In genomic region chr5:32058481-32059253, GRCm38 (mm10) we compare ENCODE assay signal across 17 mouse cellular contexts.
DNase-seq lines count a peak whose midpoint lies in the region; ATAC-seq and TF ChIP-seq lines count a peak whose summit lies in the region.
"Had no signal": no experiment of that assay in that cellular context is flagged by ENCODE, and none has a peak within 500 bp of the region (broad histone marks: within the 10 kb centered on the region; RNA-seq: fewer than 3 reads in every experiment).

No protein-coding gene starts in this region.

- intact Hi-C loops in gastrocnemius, adult 2 months (cut with DNase I): no loop called here

- H3K36me3 ChIP-seq in forebrain, postnatal 0 days (ENCODE audit: insufficient read depth): no peaks in the 10 kb centered on the region
- no peaks in the 10 kb centered on the region for H3K36me3 ChIP-seq in forebrain, embryonic 10.5 days (replicated peaks)
- H3K36me3 ChIP-seq: hindbrain, embryonic 12.5 days; liver, embryonic 13.5 days; midbrain, embryonic 15.5 days had no signal

- TF ChIP-seq CTCF in forebrain, postnatal 0 days (IDR thresholded peaks at IDR 0.05; ENCODE audit: low read depth): no peak
- TF ChIP-seq CTCF in embryonic fibroblast, embryonic 13.5 days (IDR thresholded peaks at IDR 0.05; ENCODE audit: borderline replicate concordance, insufficient read depth, low read length): no peak
- TF ChIP-seq CTCF in gastrocnemius, adult 2 months (IDR thresholded peaks at IDR 0.05): no peak

- H3K9me3 ChIP-seq in forebrain, postnatal 0 days (ENCODE audit: low read length): no peaks in the 10 kb centered on the region
- H3K9me3 ChIP-seq in forebrain, embryonic 10.5 days: no peaks in the 10 kb centered on the region
- H3K9me3 ChIP-seq: hindbrain, embryonic 12.5 days; liver, embryonic 13.5 days; midbrain, embryonic 15.5 days had no signal

- no peaks in the 10 kb centered on the region for H3K27me3 ChIP-seq in forebrain, postnatal 0 days (ENCODE audit: insufficient read depth, low read length)
- no peaks in the 10 kb centered on the region for H3K27me3 ChIP-seq in forebrain, embryonic 10.5 days (ENCODE audit: poor library complexity, severe bottlenecking)
- H3K27me3 ChIP-seq: hindbrain, embryonic 12.5 days; liver, embryonic 13.5 days; midbrain, embryonic 15.5 days had no signal

- no peak overlapping the region for H3K4me3 ChIP-seq in forebrain, postnatal 0 days (ENCODE audit: low read depth, low read length)
- H3K4me3 ChIP-seq in forebrain, embryonic 10.5 days: no peak overlapping the region
- no peak overlapping the region for H3K4me3 ChIP-seq in embryonic fibroblast, embryonic 13.5 days (ENCODE audit: insufficient read depth, low read length)
- no peak overlapping the region for H3K4me3 ChIP-seq in gastrocnemius, adult 2 months
- H3K4me3 ChIP-seq: hindbrain, embryonic 12.5 days; liver, embryonic 13.5 days; midbrain, embryonic 15.5 days had no signal

- 58% methylated on average over 8 of the region's 8 CpGs for WGBS in forebrain, postnatal 0 days
- WGBS in forebrain, embryonic 10.5 days: 89% methylated on average over 8 of the region's 8 CpGs

- H3K4me1 ChIP-seq in forebrain, postnatal 0 days (ENCODE audit: insufficient read depth): no peaks in the 10 kb centered on the region
- H3K4me1 ChIP-seq in forebrain, embryonic 10.5 days: no peaks in the 10 kb centered on the region
- H3K4me1 ChIP-seq in embryonic fibroblast, embryonic 13.5 days (ENCODE audit: control insufficient read depth, insufficient read depth, low read length): peaks cover 3% of the 10 kb centered on the region; the same call in 1 of the 2 replicates
- H3K4me1 ChIP-seq: hindbrain, embryonic 12.5 days; midbrain, embryonic 15.5 days had no signal

- TF ChIP-seq POLR2A in embryonic fibroblast, embryonic 13.5 days (IDR thresholded peaks at IDR 0.05; ENCODE audit: low read depth, low read length): no peak

- peak; percentile 86 for ATAC-seq in forebrain, postnatal 0 days
- ATAC-seq in CD4-positive, CD25-positive, alpha-beta regulatory T cell, adult 4 months: no peak
- ATAC-seq: midbrain, embryonic 15.5 days had no signal

- peak; percentile 62 for DNase-seq in forebrain, postnatal 0 days
- no peak for DNase-seq in forebrain, embryonic 10.5 days (ENCODE audit: extremely low spot score, low spot score)
- peak; percentile 3 for DNase-seq in kidney, postnatal 10 days
- no peak for DNase-seq in kidney, adult 18-20 months
- DNase-seq in R1 (ENCODE audit: low read depth, low spot score): peak; percentile 33
- no peak for DNase-seq in gastrocnemius, adult 2 months
- DNase-seq: adrenal gland, postnatal 36 days; cerebellum, postnatal 25 days; gastrocnemius, postnatal 14 days; kidney, adult 8-10 months; liver, embryonic 13.5 days; right cerebral cortex, postnatal 14 days; thymus, adult 2 months had no signal

- H3K9ac ChIP-seq in forebrain, postnatal 0 days: no peak overlapping the region
- H3K9ac ChIP-seq: hindbrain, embryonic 12.5 days; liver, embryonic 13.5 days; midbrain, embryonic 15.5 days had no signal

- no peak overlapping the region for H3K4me2 ChIP-seq in forebrain, postnatal 0 days (ENCODE audit: low read depth)
- H3K4me2 ChIP-seq: hindbrain, embryonic 12.5 days; liver, embryonic 13.5 days; midbrain, embryonic 15.5 days had no signal

- H3K27ac ChIP-seq in forebrain, postnatal 0 days (ENCODE audit: low read depth, low read length): peak overlapping the region; percentile 71
- H3K27ac ChIP-seq in forebrain, embryonic 10.5 days: no peak overlapping the region
- peak overlapping the region; percentile 95 for H3K27ac ChIP-seq in embryonic fibroblast, embryonic 13.5 days (ENCODE audit: insufficient read depth, low read length)
- H3K27ac ChIP-seq in gastrocnemius, adult 2 months: no peak overlapping the region
- H3K27ac ChIP-seq: hindbrain, embryonic 12.5 days; liver, embryonic 13.5 days; midbrain, embryonic 15.5 days had no signal

Comparison
In these comparisons a context has a peak if more than half of its experiments do, and no peak if none do; other contexts are left out.
1. DNase-seq: peak in forebrain, postnatal 0 days (single experiment), kidney, postnatal 10 days (single experiment) and R1 (single experiment); none in forebrain, embryonic 10.5 days (single experiment), kidney, adult 18-20 months (single experiment) and gastrocnemius, adult 2 months (single experiment).
2. H3K27ac ChIP-seq: peak in forebrain, postnatal 0 days (single experiment) and embryonic fibroblast, embryonic 13.5 days (single experiment); none in forebrain, embryonic 10.5 days (single experiment) and gastrocnemius, adult 2 months (single experiment).